Mouse (Mus musculus): Measurements from ENCODE around the gene Ppp1r3a. TPM values are rescaled to one million over a fixed set of nuclear protein-coding genes. Genes with fewer than 3 reads are reported as not detected.
A peak's percentile ranks its signal among the peaks of the same experiment; 100 is the strongest.
"Not testable (repeated sequence)": the region's sequence is repeated elsewhere in the genome, so short reads cannot be mapped to it uniquely, and the experiment has no call there.

The Ppp1r3a gene
- total RNA-seq (2021), result 10 to 100 TPM; 57.4 to 59.7 TPM
- long read RNA-seq, experiment 1, full-length matches to known transcripts, result 5 of 12 reads
- long read RNA-seq, experiment 1, partial matches to known transcripts, result 0 of 12 reads
- long read RNA-seq, experiment 1, other reads (novel, unspliced or antisense), result 7 of 12 reads
- long read RNA-seq, experiment 2, full-length matches to known transcripts, result 12 of 17 reads
- long read RNA-seq, experiment 2, partial matches to known transcripts, result 0 of 17 reads
- long read RNA-seq, experiment 2, other reads (novel, unspliced or antisense), result 5 of 17 reads

GRCm38 (mm10) chr6:14754901-14755591 lies at the start of gene Ppp1r3a:
Gene Ppp1r3a, minus strand, starts transcription at chr6:14755274.
- DNase-seq, result peak in 1 of 2 experiments; percentile 21

GRCm38 (mm10) chr6:14787157-14787938 lies 32.3 kb upstream of the Ppp1r3a start:
- no peak for DNase-seq
- intact Hi-C loops (cut with DNase I), result no loop called here

More at GRCm38 (mm10) chr6:14754901-14755591, at the start of gene Ppp1r3a:
- intact Hi-C loops (cut with DNase I), result loop anchor here (10.0 kb wide), 1 partner anchor 170 kb away; no protein-coding TSS in a partner anchor

GRCm38 (mm10) chr6:14777920-14778319 lies 22.8 kb upstream of the Ppp1r3a start:
- intact Hi-C loops (cut with DNase I), result no loop called here
- DNase-seq, result no peak

GRCm38 (mm10) chr6:14771717-14772116 lies 16.6 kb upstream of the Ppp1r3a start:
- intact Hi-C loops (cut with DNase I), result no loop called here
- no peak for DNase-seq

- intact Hi-C loops (cut with DNase I), result loop anchor here (10.0 kb wide), 1 partner anchor 173 kb away; no protein-coding TSS in a partner anchor
- no peak for DNase-seq
Measured at GRCm38 (mm10) chr6:14757486-14757885, 2.4 kb upstream of the Ppp1r3a start.

- intact Hi-C loops (cut with DNase I), result loop anchor here (10.0 kb wide), 1 partner anchor 169 kb away; no protein-coding TSS in a partner anchor
- no peak for DNase-seq
Measured at GRCm38 (mm10) chr6:14753512-14753911, 1.6 kb downstream of the Ppp1r3a start.

- no peak for DNase-seq
- intact Hi-C loops (cut with DNase I), result loop anchor here (10.0 kb wide), 1 partner anchor 167 kb away; no protein-coding TSS in a partner anchor
Measured at GRCm38 (mm10) chr6:14752211-14752610, 2.9 kb downstream of the Ppp1r3a start.

- no peak for DNase-seq
- intact Hi-C loops (cut with DNase I), result no loop called here
Measured at GRCm38 (mm10) chr6:14747000-14747399, 8.1 kb downstream of the Ppp1r3a start.

GRCm38 (mm10) chr6:14736017-14736416 lies 19.1 kb downstream of the Ppp1r3a start:
- DNase-seq, result no peak
- intact Hi-C loops (cut with DNase I), result no loop called here

- intact Hi-C loops (cut with DNase I), result no loop called here
- no peak for DNase-seq
Measured at GRCm38 (mm10) chr6:14731011-14731410, 24.1 kb downstream of the Ppp1r3a start.

GRCm38 (mm10) chr6:14720772-14721414 lies 34.2 kb downstream of the Ppp1r3a start:
- intact Hi-C loops (cut with DNase I), result no loop called here
- DNase-seq, result no peak

GRCm38 (mm10) chr6:14720110-14720771 lies 34.8 kb downstream of the Ppp1r3a start:
- intact Hi-C loops (cut with DNase I), result no loop called here
- DNase-seq, result no peak

- no peak for DNase-seq
- intact Hi-C loops (cut with DNase I), result no loop called here
Measured at GRCm38 (mm10) chr6:14715129-14715989, 39.7 kb downstream of the Ppp1r3a start.

GRCm38 (mm10) chr6:14712146-14712545 lies 42.9 kb downstream of the Ppp1r3a start:
- DNase-seq, result no peak
- intact Hi-C loops (cut with DNase I), result no loop called here

- no peak for DNase-seq
- intact Hi-C loops (cut with DNase I), result no loop called here
Measured at GRCm38 (mm10) chr6:14700030-14700429, 55.0 kb downstream of the Ppp1r3a start.

- intact Hi-C loops (cut with DNase I), result not testable (repeated sequence)
Measured at GRCm38 (mm10) chr6:14679231-14679887, 75.7 kb downstream of the Ppp1r3a start.

GRCm38 (mm10) chr6:14668966-14669365 lies 86.1 kb downstream of the Ppp1r3a start:
- intact Hi-C loops (cut with DNase I); DNase-seq: not testable (repeated sequence)

More at GRCm38 (mm10) chr6:14679231-14679887, 75.7 kb downstream of the Ppp1r3a start:
- peak in 1 of 2 experiments; percentile 20 for DNase-seq

- DNase-seq; intact Hi-C loops (cut with DNase I): not testable (repeated sequence)
Measured at GRCm38 (mm10) chr6:14667651-14668050, 87.4 kb downstream of the Ppp1r3a start.

Data from heart, postnatal 14 days (tissue).